Mouse (Mus musculus) CH12.LX (cell line): ENCODE results near the gene Gpm6a. TPM values are rescaled to one million over a fixed set of nuclear protein-coding genes. Genes with fewer than 3 reads are reported as not detected.

Experiments used
- DNase-seq: peaks from one replicate; pipeline ENCODE4 v3.0.0-alpha.2; 2013; ENCODE audit errors: extremely low read depth
- H3K27ac ChIP-seq: 2 replicates; pipeline ENCODE4 v1.5.1; 2012; ENCODE audit warnings: low read depth, mild to moderate bottlenecking, control low read depth, moderate library complexity; ENCODE audit not compliant: insufficient read depth
- H3K27me3 ChIP-seq: replicated peaks from 2 replicates; pipeline ENCODE3; 2012; ENCODE audit warnings: inconsistent platforms
- H3K36me3 ChIP-seq, 2 experiments: replicated peaks in 1 of 2; 2 replicates each; pipeline versions ENCODE3 to v1.6.1; 2012; ENCODE audit warnings: inconsistent platforms in 1 of 2, low read length in 1 of 2, mild to moderate bottlenecking in 1 of 2, mixed read lengths in 1 of 2, moderate library complexity in 1 of 2; ENCODE audit not compliant: control insufficient read depth in 1 of 2, insufficient read depth in 1 of 2
- H3K4me1 ChIP-seq, 2 experiments: 2 replicates each; pipeline ENCODE4 v1.6.1; 2012; ENCODE audit warnings: inconsistent platforms in 1 of 2, moderate library complexity in 1 of 2; ENCODE audit not compliant: insufficient read depth in 2 of 2, control insufficient read depth in 1 of 2
- H3K4me2 ChIP-seq: 2 replicates; pipeline ENCODE4 v1.6.1; 2012; ENCODE audit warnings: low read depth, mild to moderate bottlenecking, control low read depth; ENCODE audit not compliant: poor library complexity, insufficient read depth, severe bottlenecking
- H3K4me3 ChIP-seq, 3 experiments: fragments of 150-350 bp in 1 of 3; sonication (generic) in 1 of 3; replicated peaks in 1 of 3; 2 replicates each; pipeline versions ENCODE3 to v1.5.1; 2011 to 2012; ENCODE audit warnings: low read depth in 2 of 3, low read length in 2 of 3, mild to moderate bottlenecking in 2 of 3, moderate library complexity in 2 of 3, control low read depth in 1 of 3, improper control_type of control experiment in 1 of 3, inconsistent platforms in 1 of 3, mixed read lengths in 1 of 3; ENCODE audit not compliant: poor library complexity in 1 of 3
- H3K79me2 ChIP-seq: replicated peaks from 2 replicates; pipeline ENCODE4 v1.6.1; 2012; ENCODE audit warnings: mild to moderate bottlenecking, moderate library complexity; ENCODE audit not compliant: control insufficient read depth, poor library complexity, insufficient read depth, severe bottlenecking; ENCODE audit errors: extremely low read depth
- H3K9ac ChIP-seq: 2 replicates; pipeline ENCODE4 v1.6.1; 2012; ENCODE audit warnings: low read depth, mild to moderate bottlenecking, control low read depth, moderate library complexity; ENCODE audit not compliant: insufficient read depth
- H3K9me3 ChIP-seq: replicated peaks from 2 replicates; pipeline ENCODE3; 2012; ENCODE audit warnings: low read length, inconsistent platforms, mixed read lengths
- BHLHE40 ChIP-seq: IDR thresholded peaks from 2 replicates; pipeline ENCODE4 v1.6.1; 2011; ENCODE audit warnings: mild to moderate bottlenecking, low read depth, low read length, improper control_type of control experiment
- CHD2 ChIP-seq: IDR thresholded peaks from 2 replicates; pipeline ENCODE4 v1.6.1; 2011; ENCODE audit warnings: low read length, improper control_type of control experiment
- CTCF ChIP-seq, 2 experiments: IDR thresholded peaks in 1 of 2; conservative IDR thresholded peaks in 1 of 2; 2 replicates each; pipeline ENCODE4 v1.5.1; 2011 to 2012; ENCODE audit warnings: low read depth in 2 of 2, low read length in 2 of 2, improper control_type of control experiment in 1 of 2, inconsistent platforms in 1 of 2, mild to moderate bottlenecking in 1 of 2, moderate library complexity in 1 of 2
- E2F4 ChIP-seq: IDR thresholded peaks from 2 replicates; pipeline ENCODE4 v1.6.1; 2011; ENCODE audit warnings: low read depth, low read length, improper control_type of control experiment; ENCODE audit not compliant: insufficient replicate concordance
- ELF1 ChIP-seq: IDR thresholded peaks from 2 replicates; pipeline ENCODE4 v1.6.1; 2014; ENCODE audit warnings: low read depth, mild to moderate bottlenecking, inconsistent platforms, low read length, improper control_type of control experiment
- EP300 ChIP-seq: IDR thresholded peaks from 2 replicates; pipeline ENCODE4 v1.6.1; 2011; ENCODE audit warnings: low read length, improper control_type of control experiment
- GABPA ChIP-seq: IDR thresholded peaks from 2 replicates; pipeline ENCODE4 v1.6.1; 2012; ENCODE audit warnings: low read depth, low read length, improper control_type of control experiment, inconsistent platforms; ENCODE audit not compliant: insufficient replicate concordance
- HCFC1 ChIP-seq: IDR thresholded peaks from 2 replicates; pipeline ENCODE4 v1.6.1; 2012; ENCODE audit warnings: low read depth, mild to moderate bottlenecking, inconsistent platforms, low read length, improper control_type of control experiment
- IRF4 ChIP-seq: IDR thresholded peaks from 2 replicates; pipeline ENCODE4 v1.6.1; 2014; ENCODE audit warnings: low read depth, mild to moderate bottlenecking, inconsistent platforms, low read length, improper control_type of control experiment
- JUN ChIP-seq: IDR thresholded peaks from 2 replicates; pipeline ENCODE4 v1.6.1; 2011; ENCODE audit warnings: low read depth, mild to moderate bottlenecking, low read length, improper control_type of control experiment, moderate library complexity; ENCODE audit not compliant: insufficient read depth
- JUND ChIP-seq: conservative IDR thresholded peaks from 2 replicates; pipeline ENCODE4 v1.6.1; 2011; ENCODE audit warnings: low read depth, low read length, improper control_type of control experiment
- KAT2A ChIP-seq: IDR thresholded peaks from 2 replicates; pipeline ENCODE4 v1.6.1; 2012; ENCODE audit warnings: low read length, improper control_type of control experiment, inconsistent platforms; ENCODE audit not compliant: insufficient replicate concordance
- MAFK ChIP-seq: IDR thresholded peaks from 2 replicates; pipeline ENCODE4 v1.6.1; 2011; ENCODE audit warnings: low read length, improper control_type of control experiment; ENCODE audit not compliant: insufficient replicate concordance
- MAX ChIP-seq: IDR thresholded peaks from 2 replicates; pipeline ENCODE4 v1.6.1; 2011; ENCODE audit warnings: low read length, improper control_type of control experiment
- MAZ ChIP-seq: IDR thresholded peaks from 2 replicates; pipeline ENCODE4 v1.6.1; 2012; ENCODE audit warnings: low read depth, mild to moderate bottlenecking, inconsistent platforms, low read length, improper control_type of control experiment, moderate library complexity
- MEF2A ChIP-seq: IDR thresholded peaks from 2 replicates; pipeline ENCODE4 v1.6.1; 2014; ENCODE audit warnings: low read depth, mild to moderate bottlenecking, inconsistent platforms, low read length, improper control_type of control experiment, borderline replicate concordance
- MYC ChIP-seq: IDR thresholded peaks from 2 replicates; pipeline ENCODE4 v1.6.1; 2011; ENCODE audit warnings: low read depth, mild to moderate bottlenecking, improper control_type of control experiment, low read length
- NELFE ChIP-seq: IDR thresholded peaks from 2 replicates; pipeline ENCODE4 v1.6.1; 2011; ENCODE audit warnings: low read depth, low read length, improper control_type of control experiment
- NRF1 ChIP-seq: IDR thresholded peaks from 2 replicates; pipeline ENCODE4 v1.6.1; 2014; ENCODE audit warnings: low read depth, mild to moderate bottlenecking, inconsistent platforms, low read length, improper control_type of control experiment, moderate library complexity
- PAX5 ChIP-seq: IDR thresholded peaks from 2 replicates; pipeline ENCODE4 v1.6.1; 2012; ENCODE audit warnings: low read length, inconsistent platforms, mixed read lengths
- POLR2AphosphoS2 ChIP-seq: IDR thresholded peaks from 2 replicates; pipeline ENCODE4 v1.6.1; 2011; ENCODE audit warnings: low read depth, low read length, improper control_type of control experiment
- RAD21 ChIP-seq: IDR thresholded peaks from 2 replicates; pipeline ENCODE4 v1.6.1; 2011; ENCODE audit warnings: low read depth, mild to moderate bottlenecking, low read length, improper control_type of control experiment, moderate library complexity
- RCOR1 ChIP-seq: conservative IDR thresholded peaks from 2 replicates; pipeline ENCODE4 v1.6.1; 2012; ENCODE audit warnings: low read depth, mild to moderate bottlenecking, inconsistent platforms, low read length, improper control_type of control experiment
- SIN3A ChIP-seq: IDR thresholded peaks from 2 replicates; pipeline ENCODE4 v1.6.1; 2012; ENCODE audit warnings: low read length, improper control_type of control experiment, inconsistent platforms
- SMC3 ChIP-seq: IDR thresholded peaks from 2 replicates; pipeline ENCODE4 v1.6.1; 2011; ENCODE audit warnings: low read depth, low read length, improper control_type of control experiment
- TCF12 ChIP-seq: IDR thresholded peaks from 2 replicates; pipeline ENCODE4 v1.6.1; 2014; ENCODE audit warnings: low read depth, mild to moderate bottlenecking, inconsistent platforms, low read length, improper control_type of control experiment
- UBTF ChIP-seq: IDR thresholded peaks from 2 replicates; pipeline ENCODE4 v1.6.1; 2012; ENCODE audit warnings: low read depth, mild to moderate bottlenecking, inconsistent platforms, low read length, improper control_type of control experiment, moderate library complexity
- USF2 ChIP-seq: conservative IDR thresholded peaks from 2 replicates; pipeline ENCODE4 v1.6.1; 2011; ENCODE audit warnings: low read depth, low read length, improper control_type of control experiment
- ZC3H11A ChIP-seq: IDR thresholded peaks from 2 replicates; pipeline ENCODE4 v1.6.1; 2012; ENCODE audit warnings: low read depth, mild to moderate bottlenecking, inconsistent platforms, low read length, improper control_type of control experiment
- ZKSCAN1 ChIP-seq: IDR thresholded peaks from 2 replicates; pipeline ENCODE4 v1.6.1; 2012; ENCODE audit warnings: low read depth, inconsistent platforms, low read length, improper control_type of control experiment, borderline replicate concordance
- ZMIZ1 ChIP-seq: IDR thresholded peaks from 2 replicates; pipeline ENCODE4 v1.6.1; 2012; ENCODE audit warnings: low read depth, mild to moderate bottlenecking, inconsistent platforms, low read length, improper control_type of control experiment
- ZNF384 ChIP-seq: IDR thresholded peaks from 2 replicates; pipeline ENCODE4 v1.6.1; 2012; ENCODE audit warnings: low read depth, low read length, improper control_type of control experiment, inconsistent platforms
- dilution Hi-C: fragments of 300-500 bp; cut with MboI; formaldehyde crosslinking; loops from 2 replicates; pipeline ENCODE4 v1.14.3; 2020; ENCODE audit warnings: low sequenced_read_pairs; ENCODE audit not compliant: extremely low pct_unique_long_range_greater_than_20kb, extremely low pct_ligation_motif_present
- in situ Hi-C: fragments of 300-500 bp; cut with MboI; formaldehyde crosslinking; loops from 3 replicates; pipeline ENCODE4 v1.14.3; 2019; ENCODE audit warnings: low sequenced_read_pairs, low pct_ligation_motif_present, low pct_unique_long_range_greater_than_20kb, mixed read lengths
- polyA plus RNA-seq: library from polyadenylated mRNA; unstranded; fragments of >175 nt; gene quantifications from 2 replicates; pipeline ENCODE4 v1.2.1, GENCODE M21; 2012; ENCODE audit warnings: low read depth; ENCODE audit not compliant: insufficient read length
- total RNA-seq, 2 experiments: library from RNA; depleted of rRNA; stranded (reverse); fragments of 300-350 nt in 1 of 2; fragments of >200 nt in 1 of 2; gene quantifications; 2 replicates each; pipeline ENCODE4 v1.2.3; 2012 to 2014

Gene Gpm6a
- total and polyA plus RNA-seq, 3 experiments: 5.5 to 20.5 (median 6.4) TPM

DNA sequence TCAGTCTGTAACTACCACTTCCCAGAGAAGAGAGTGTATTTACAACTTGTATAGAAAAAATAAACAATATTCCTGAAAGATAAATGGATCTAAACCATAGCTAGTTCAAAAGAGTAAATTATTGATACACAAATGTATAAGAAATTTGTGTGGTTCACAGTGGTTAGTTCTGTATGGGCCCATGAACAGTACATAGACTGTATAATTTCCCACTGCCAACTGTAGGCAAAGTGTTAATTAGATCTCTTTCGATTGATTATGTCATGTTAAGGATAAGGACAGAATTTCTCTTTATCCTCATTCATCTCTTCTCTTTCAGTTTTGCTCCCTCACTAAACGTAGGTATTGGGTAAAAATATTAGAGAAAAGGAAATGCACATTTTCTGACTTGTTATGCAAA is 148.4 kb downstream of the Gpm6a start:
- TF ChIP-seq EP300 (no peak), POLR2AphosphoS2 (no peak), SMC3 (no peak), KAT2A (no peak), MAX (no peak), ZMIZ1 (no peak), RAD21 (no peak), IRF4 (no peak), GABPA (no peak)
- Histone ChIP-seq H3K4me3 (no peak overlapping the region), H3K4me2 (no peak overlapping the region), H3K27me3 (no peaks in the 10 kb centered on the region), H3K79me2 (no peaks in the 10 kb centered on the region), H3K36me3 (no peaks in the 10 kb centered on the region), H3K9ac (no peak overlapping the region), H3K4me1 (no peaks in the 10 kb centered on the region), H3K9me3 (no peaks in the 10 kb centered on the region), H3K27ac (no peak overlapping the region)
- dilution Hi-C loops (no loop called here), in situ Hi-C loops (no loop called here)
- DNase-seq: no peak

DNA sequence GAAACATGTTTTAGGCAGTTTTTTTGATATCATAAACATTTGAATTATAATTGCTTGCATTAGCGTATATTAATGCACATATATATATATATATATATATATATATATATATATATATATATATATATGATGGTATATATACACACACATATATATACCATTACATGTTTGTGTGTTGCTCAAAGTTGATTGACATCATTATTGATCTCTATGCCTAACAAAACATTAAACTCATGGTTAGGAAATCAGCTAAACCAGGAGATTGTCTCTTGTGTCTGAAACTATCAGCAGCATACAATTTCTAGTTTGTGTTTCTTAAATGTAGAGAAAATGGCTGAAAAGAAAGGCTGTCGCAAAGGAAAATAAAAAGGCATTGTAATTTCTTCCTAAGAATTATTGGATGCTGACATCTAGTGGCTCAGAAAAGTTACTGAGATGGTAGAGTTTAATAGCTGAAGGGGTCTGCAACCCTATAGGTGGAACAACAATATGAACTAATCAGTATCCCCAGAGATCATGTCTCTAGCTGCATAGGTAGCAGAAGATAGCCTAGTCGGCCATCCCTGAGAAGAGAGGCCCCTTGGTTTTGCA is 149.3 kb downstream of the Gpm6a start:
- no peak overlapping the region for H3K4me3 ChIP-seq
- peak; percentile 18 for DNase-seq
- H3K9me3 ChIP-seq: no peaks in the 10 kb centered on the region
- H3K27ac ChIP-seq: no peak overlapping the region
- H3K79me2 ChIP-seq: no peaks in the 10 kb centered on the region
- no peak overlapping the region for H3K9ac ChIP-seq
- no peaks in the 10 kb centered on the region for H3K36me3 ChIP-seq
- in situ Hi-C loops (no loop called here), dilution Hi-C loops (no loop called here)
- H3K4me2 ChIP-seq: no peak overlapping the region
- no peaks in the 10 kb centered on the region for H3K4me1 ChIP-seq
- H3K27me3 ChIP-seq: no peaks in the 10 kb centered on the region
- TF ChIP-seq MAZ (no peak), CHD2 (no peak), GABPA (no peak), UBTF (no peak), EP300 (no peak), RAD21 (peak; percentile 70), PAX5 (no peak), NELFE (no peak), MEF2A (no peak), USF2 (no peak), MYC (no peak), ZNF384 (no peak), SIN3A (no peak), ZC3H11A (peak; percentile 14; the same call in 1 of the 2 replicates), ELF1 (no peak), KAT2A (no peak), JUN (no peak), SMC3 (peak; percentile 43), BHLHE40 (no peak), IRF4 (no peak), MAFK (no peak), POLR2AphosphoS2 (no peak), E2F4 (no peak), HCFC1 (no peak), RCOR1 (no peak), JUND (no peak), TCF12 (no peak), NRF1 (no peak), ZKSCAN1 (no peak), CTCF (conservative IDR thresholded peaks at IDR 0.05 in 1 of 2, IDR thresholded peaks at IDR 0.05 in 1 of 2; ENCODE audit: low read depth in 2 of 2, low read length in 2 of 2) (peak in 1 of 2 experiments; percentile 57; a peak in 2 of 4 replicates)
